Mouse (Mus musculus) yolk sac, embryonic 10.5 days (tissue): ENCODE measurements at regions not wholly inside any gene's neighbourhood (a gene's known extent, or its start where the extent isn't known, plus 50 kb on each side); places are given as distances from the start of the nearest gene placed in this dataset.

Experiments
- DNase-seq: peaks from one replicate; pipeline ENCODE4 v3.0.0-alpha.2; 2017; ENCODE audit warnings: low spot score

DNA sequence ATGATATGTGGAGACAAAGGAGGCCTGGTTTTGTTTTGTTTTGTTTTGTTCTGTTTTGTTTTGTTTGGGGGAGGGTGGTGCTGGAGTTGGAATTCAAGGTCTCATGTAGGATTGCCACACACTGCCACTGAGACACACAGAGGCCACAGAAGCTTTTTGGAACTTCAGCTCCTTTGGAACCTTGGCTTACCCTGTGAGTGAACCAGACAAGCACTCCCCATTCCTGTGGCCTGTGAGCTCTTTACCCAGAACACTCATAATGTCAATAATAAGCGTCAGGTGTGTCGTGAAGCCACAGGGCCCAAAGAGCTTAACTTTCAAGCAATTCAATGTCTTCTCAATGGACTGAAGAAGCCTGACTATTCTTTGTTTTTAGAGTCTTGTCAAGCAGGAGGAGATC lies 70.2 kb upstream of the Il15 start:
- DNase-seq, result no peak

DNA sequence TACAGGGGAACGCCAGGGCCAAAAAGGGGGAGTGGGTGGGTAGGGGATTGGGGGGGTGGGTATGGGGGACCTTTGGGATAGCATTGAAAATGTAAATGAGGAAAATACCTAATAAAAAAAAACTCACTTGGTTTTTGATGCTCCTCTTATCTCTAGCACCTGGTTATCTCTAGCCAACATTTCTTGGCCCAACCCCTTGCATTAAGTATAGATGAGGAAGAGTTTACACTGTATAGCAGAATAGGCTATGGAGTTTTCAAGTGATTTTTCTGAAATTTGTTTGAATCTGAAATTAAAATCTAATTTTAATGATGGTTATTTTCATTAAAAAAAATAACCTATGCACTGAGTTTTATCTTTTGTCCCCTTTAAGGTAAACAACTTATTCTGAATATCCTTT lies 68.8 kb upstream of the Il15 start:
- DNase-seq, result no peak

DNA sequence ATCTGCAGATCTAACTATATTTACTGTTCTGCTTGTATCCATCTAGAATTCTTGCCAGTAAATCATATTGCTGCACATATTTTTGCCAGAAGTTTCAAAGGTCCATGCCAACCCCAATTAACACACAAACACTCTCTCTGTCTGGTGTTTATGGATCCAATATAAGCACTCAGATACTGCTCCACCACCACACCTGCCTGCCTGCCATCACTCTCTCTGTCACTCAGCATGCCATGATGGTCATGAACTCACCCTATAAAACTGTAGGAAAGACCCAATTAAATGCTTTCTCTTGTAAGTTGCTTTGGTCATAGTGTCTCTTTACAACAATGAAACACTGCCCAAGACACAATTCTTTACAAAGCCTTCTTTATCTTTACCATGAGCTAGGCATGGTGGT lies 66.8 kb upstream of the Il15 start:
- DNase-seq, result no peak

- no peak for DNase-seq
Observed at GRCm38 (mm10) chr8:82462841-82463240, 59.8 kb upstream of the Il15 start.

DNA sequence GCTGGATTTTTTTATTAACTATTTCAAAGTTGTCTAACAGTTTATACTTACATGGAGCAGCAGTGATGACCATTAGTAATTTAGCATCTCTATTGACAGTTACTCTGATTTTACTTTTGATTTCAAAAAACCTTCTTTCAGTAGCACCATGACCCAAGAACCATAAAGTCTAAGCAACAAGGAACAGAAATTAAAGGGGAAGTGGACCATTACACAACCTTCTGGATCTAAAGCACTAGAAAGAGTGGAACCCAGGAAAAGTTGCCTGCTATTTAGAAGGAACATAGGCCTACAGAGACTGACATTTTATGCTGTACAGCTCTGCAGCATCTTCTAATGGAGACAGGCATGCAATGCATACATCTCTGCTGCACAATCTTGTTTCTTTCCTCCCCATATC lies 56.0 kb upstream of the Il15 start:
- no peak for DNase-seq

- no peak for DNase-seq
Observed at GRCm38 (mm10) chr8:82454056-82454455, 51.0 kb upstream of the Il15 start.
